Mouse (Mus musculus) E14TG2a.4 (cell line): Measurements from ENCODE around the gene Unc5c.

Experiments used
- CTCF ChIP-seq: conservative IDR thresholded peaks from 2 replicates; pipeline ENCODE4 v1.5.1; 2014; ENCODE audit warnings: low read length
- NANOG ChIP-seq: IDR thresholded peaks from 2 replicates; pipeline ENCODE4 v1.6.1; 2014; ENCODE audit warnings: borderline replicate concordance, low read length, mixed read lengths
- POU5F1 ChIP-seq: IDR thresholded peaks from 2 replicates; pipeline ENCODE4 v1.6.1; 2014; ENCODE audit warnings: low read length, borderline replicate concordance

- TF ChIP-seq CTCF (no peak), POU5F1 (no peak), NANOG (no peak)
These were observed 354.4 kb downstream of the Unc5c start for GRCm38 (mm10) chr3:141819331-141819941.
